Mouse (Mus musculus) forebrain, embryonic 16.5 days (tissue): ENCODE results near the gene Inpp5a. TPM values are rescaled to one million over a fixed set of nuclear protein-coding genes. Genes with fewer than 3 reads are reported as not detected.

Source experiments
- ATAC-seq: fragments of 200-750 bp; cut with Nextera tagmentation; 2 replicates; pipeline ENCODE4 v1.8.0; 2017; ENCODE audit warnings: mild to moderate bottlenecking, moderate library complexity
- H3K27ac ChIP-seq: fragments of 300-500 bp; sonication (generic); 2 replicates; pipeline ENCODE4 v1.5.1; 2014; ENCODE audit warnings: low read length, control low read depth
- H3K27me3 ChIP-seq: fragments of 300-500 bp; sonication (generic); replicated peaks from 2 replicates; pipeline ENCODE4 v1.6.1; 2014; ENCODE audit warnings: low read length; ENCODE audit not compliant: control insufficient read depth, insufficient read depth
- H3K36me3 ChIP-seq: fragments of 300-500 bp; sonication (generic); 2 replicates; pipeline ENCODE4 v1.6.1; 2014; ENCODE audit not compliant: control insufficient read depth, insufficient read depth
- H3K4me1 ChIP-seq: fragments of 300-500 bp; sonication (generic); replicated peaks from 2 replicates; pipeline ENCODE4 v1.6.1; 2014; ENCODE audit warnings: low read length; ENCODE audit not compliant: control insufficient read depth, insufficient read depth
- H3K4me2 ChIP-seq: fragments of 300-500 bp; sonication (generic); 2 replicates; pipeline ENCODE4 v1.6.1; 2014; ENCODE audit warnings: mild to moderate bottlenecking, low read length, control low read depth
- H3K4me3 ChIP-seq: fragments of 300-500 bp; sonication (generic); replicated peaks from 2 replicates; pipeline ENCODE4 v1.5.1; 2014; ENCODE audit warnings: mild to moderate bottlenecking, low read length, control low read depth
- H3K9ac ChIP-seq: fragments of 300-500 bp; sonication (generic); replicated peaks from 2 replicates; pipeline ENCODE4 v1.6.1; 2014; ENCODE audit warnings: low read depth, low read length, control low read depth
- H3K9me3 ChIP-seq: fragments of 300-500 bp; sonication (generic); 2 replicates; pipeline ENCODE4 v1.6.1; 2016; ENCODE audit warnings: low read length; ENCODE audit not compliant: control insufficient read depth
- WGBS: fragments of 180-500 bp; shearing (Covaris S2); extraction: QIAGEN DNeasy Blood & Tissue Kit; methylation state at CpG from one replicate; pipeline ENCODE4 v1.1.7; 2014; 5-methylcytosine and 5-hydroxymethylcytosine counted together
- polyA plus RNA-seq: library from polyadenylated mRNA; unstranded; fragments of >200 nt; fragmentation: Nextera tagmentation; extraction: Ambion mirVana; gene quantifications from 2 replicates; pipeline ENCODE4 v1.2.1, GENCODE M21; 2015

The Inpp5a gene
- polyA plus RNA-seq, 1 experiment from 2014 or later, result 11.2 TPM

DNA sequence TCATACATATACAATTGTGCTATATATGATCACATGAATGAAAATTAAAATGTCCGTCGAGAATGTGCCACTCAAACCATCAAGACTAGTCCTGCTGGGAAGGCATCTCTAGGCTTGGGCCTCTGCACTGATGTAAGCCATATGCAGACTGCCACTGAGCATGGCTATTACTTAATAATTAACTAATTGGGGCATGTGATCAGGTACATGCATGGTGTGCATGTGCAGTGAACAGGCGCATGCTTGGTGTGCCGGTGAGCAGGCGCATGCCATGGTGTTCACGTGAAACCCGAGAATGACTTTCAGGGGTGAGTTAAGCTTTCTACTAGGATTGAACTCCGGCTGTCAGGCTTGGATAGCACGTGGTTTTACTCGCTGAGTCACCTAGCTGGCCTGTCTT is 170.8 kb downstream of the Inpp5a start:
- no peak overlapping the region for H3K27ac ChIP-seq
- H3K4me1 ChIP-seq, result 0 out of 2 replicates have a peak, but pooled peaks cover 5% of the 10 kb centered on the region
- no peaks in the 10 kb centered on the region for H3K9me3 ChIP-seq
- H3K9ac ChIP-seq, result no peak overlapping the region
- 0 out of 2 replicates have a peak, but pooled peaks cover 3% of the 10 kb centered on the region for H3K27me3 ChIP-seq
- no peak overlapping the region for H3K4me3 ChIP-seq
- ATAC-seq, result no peak
- H3K4me2 ChIP-seq, result no peak overlapping the region
- no peaks in the 10 kb centered on the region for H3K36me3 ChIP-seq
- 90% methylated on average over 10 of the region's 10 CpGs for WGBS

DNA sequence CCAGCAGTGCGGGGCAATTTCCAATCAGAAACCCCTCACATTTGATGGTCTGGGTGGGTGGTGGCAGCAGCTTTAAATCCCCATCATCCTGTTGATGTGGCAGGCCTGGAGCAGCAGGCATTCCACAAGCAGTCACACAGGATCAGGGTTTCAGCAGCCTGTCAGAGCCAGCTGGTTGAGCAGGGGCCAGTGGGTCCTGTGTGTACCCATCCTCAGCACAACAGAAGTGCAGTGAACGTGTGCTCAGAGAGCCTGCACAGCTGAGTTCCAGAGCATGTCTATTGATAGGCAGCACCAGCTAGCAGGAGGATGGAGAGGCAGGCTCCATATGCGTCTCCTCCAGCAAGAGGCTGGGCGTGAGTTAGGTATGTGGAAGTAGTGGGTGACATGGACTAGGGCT is 174.5 kb downstream of the Inpp5a start:
- 76% methylated on average over 4 of the region's 4 CpGs for WGBS
- peaks cover 3% of the 10 kb centered on the region; the same call in 1 of the 2 replicates for H3K4me1 ChIP-seq
- H3K9ac ChIP-seq, result no peak overlapping the region
- no peaks in the 10 kb centered on the region for H3K27me3 ChIP-seq
- H3K4me3 ChIP-seq, result no peak overlapping the region
- H3K27ac ChIP-seq, result no peak overlapping the region
- no peak overlapping the region for H3K4me2 ChIP-seq
- no peaks in the 10 kb centered on the region for H3K36me3 ChIP-seq
- H3K9me3 ChIP-seq, result no peaks in the 10 kb centered on the region
- ATAC-seq, result no peak

DNA sequence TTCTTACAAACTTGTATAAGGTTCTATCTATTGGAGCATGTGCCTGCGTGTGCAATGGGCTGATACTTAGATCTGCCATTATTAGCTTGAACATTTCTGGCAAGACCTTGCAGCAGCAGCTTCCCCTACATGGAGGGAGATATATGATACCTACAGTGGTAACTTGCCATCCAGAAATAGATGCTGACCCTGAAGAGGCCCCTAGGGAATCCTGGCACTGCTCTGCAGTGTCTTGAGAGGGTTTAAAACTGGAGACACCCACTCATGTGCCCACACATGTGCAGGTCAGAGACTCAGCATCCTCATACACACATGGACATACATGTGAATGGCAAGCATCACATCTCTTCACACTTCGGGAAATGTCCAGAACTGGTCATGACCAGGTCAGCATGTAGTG is 175.3 kb downstream of the Inpp5a start:
- H3K27ac ChIP-seq, result no peak overlapping the region
- no peaks in the 10 kb centered on the region for H3K36me3 ChIP-seq
- H3K9ac ChIP-seq, result no peak overlapping the region
- H3K4me3 ChIP-seq, result no peak overlapping the region
- ATAC-seq, result no peak
- H3K4me2 ChIP-seq, result no peak overlapping the region
- H3K27me3 ChIP-seq, result no peaks in the 10 kb centered on the region
- peaks cover 3% of the 10 kb centered on the region; the same call in 1 of the 2 replicates for H3K4me1 ChIP-seq
- 92% methylated on average over 2 of the region's 2 CpGs for WGBS
- no peaks in the 10 kb centered on the region for H3K9me3 ChIP-seq

DNA sequence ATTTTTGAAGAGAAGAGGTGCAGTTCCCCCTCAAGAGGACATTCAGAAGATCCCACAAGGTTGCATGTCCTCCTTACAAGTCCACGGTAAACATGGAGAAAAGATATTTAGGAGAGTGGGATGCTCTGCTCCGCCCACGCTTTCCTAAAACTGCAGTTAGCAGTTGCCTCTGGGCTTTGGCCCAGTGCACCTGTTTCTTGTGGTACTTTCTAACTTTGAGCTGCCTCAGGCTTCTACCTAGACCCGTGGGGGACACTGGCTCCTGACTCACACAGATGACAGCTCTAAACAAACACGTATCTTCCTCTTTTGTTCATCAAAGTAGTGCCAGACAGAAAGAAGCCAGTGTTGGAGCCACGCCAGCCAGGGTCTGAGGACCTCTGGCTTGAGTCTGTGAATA is 177.1 kb downstream of the Inpp5a start:
- ATAC-seq, result no peak
- WGBS, result 72% methylated on average over 6 of the region's 6 CpGs
- H3K4me2 ChIP-seq, result no peak overlapping the region

DNA sequence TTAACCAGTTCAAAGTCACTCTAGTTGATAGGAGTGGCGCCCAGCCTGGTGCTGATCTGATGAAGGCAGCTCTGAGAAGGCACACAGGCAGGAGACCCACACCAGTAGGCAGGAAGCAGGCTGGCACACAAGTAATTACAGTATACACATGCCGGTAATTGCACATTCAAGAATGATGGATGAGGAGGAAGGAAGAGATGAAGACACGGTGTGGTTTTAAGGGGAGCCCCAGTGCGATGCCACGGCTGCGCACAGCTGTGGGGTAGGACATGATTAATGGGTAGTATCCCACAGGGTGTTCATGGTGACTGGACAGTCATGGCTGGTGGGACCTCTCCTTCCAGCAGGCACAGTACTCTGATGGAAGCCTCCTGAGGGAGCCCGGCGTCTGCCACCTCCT is 177.6 kb downstream of the Inpp5a start:
- ATAC-seq, result no peak
- Histone ChIP-seq H3K9ac (no peak overlapping the region), H3K27ac (no peak overlapping the region), H3K9me3 (no peaks in the 10 kb centered on the region), H3K4me3 (no peak overlapping the region), H3K27me3 (no peaks in the 10 kb centered on the region), H3K36me3 (no peaks in the 10 kb centered on the region), H3K4me2 (no peak overlapping the region), H3K4me1 (peaks cover 3% of the 10 kb centered on the region; the same call in 1 of the 2 replicates)
- 92% methylated on average over 8 of the region's 8 CpGs for WGBS

More for the DNA sequence above, 177.1 kb downstream of the Inpp5a start:
- no peaks in the 10 kb centered on the region for H3K36me3 ChIP-seq
- no peak overlapping the region for H3K4me3 ChIP-seq
- H3K27me3 ChIP-seq, result no peaks in the 10 kb centered on the region
- no peak overlapping the region for H3K9ac ChIP-seq
- peaks cover 3% of the 10 kb centered on the region; the same call in 1 of the 2 replicates for H3K4me1 ChIP-seq
- H3K27ac ChIP-seq, result no peak overlapping the region
- no peaks in the 10 kb centered on the region for H3K9me3 ChIP-seq

DNA sequence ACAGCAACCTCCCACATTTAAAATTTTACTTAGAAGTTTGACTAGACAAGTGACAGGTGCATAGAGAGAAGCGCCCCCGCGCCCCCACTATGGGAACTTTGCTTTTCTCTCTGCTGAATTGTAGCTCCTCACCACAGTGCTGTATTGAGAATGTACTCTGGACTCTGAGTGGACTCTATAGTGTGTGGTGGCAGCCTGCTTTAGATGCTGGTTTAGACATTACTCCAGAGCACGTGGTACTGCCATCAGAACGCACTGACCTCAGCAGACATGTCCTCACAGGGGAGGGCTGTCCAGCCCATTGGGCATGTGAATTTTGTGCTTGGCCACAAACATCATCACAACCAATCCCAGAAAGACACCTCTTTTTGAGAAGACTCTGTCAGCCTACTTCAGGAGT is 181.9 kb downstream of the Inpp5a start:
- no peaks in the 10 kb centered on the region for H3K9me3 ChIP-seq
- no peaks in the 10 kb centered on the region for H3K36me3 ChIP-seq
- H3K9ac ChIP-seq, result no peak overlapping the region
- peaks cover 3% of the 10 kb centered on the region; the same call in 1 of the 2 replicates for H3K4me1 ChIP-seq
- ATAC-seq, result no peak
- H3K4me2 ChIP-seq, result no peak overlapping the region
- no peak overlapping the region for H3K27ac ChIP-seq
- H3K4me3 ChIP-seq, result no peak overlapping the region
- WGBS, result 95% methylated on average over 5 of the region's 5 CpGs
- H3K27me3 ChIP-seq, result no peaks in the 10 kb centered on the region

DNA sequence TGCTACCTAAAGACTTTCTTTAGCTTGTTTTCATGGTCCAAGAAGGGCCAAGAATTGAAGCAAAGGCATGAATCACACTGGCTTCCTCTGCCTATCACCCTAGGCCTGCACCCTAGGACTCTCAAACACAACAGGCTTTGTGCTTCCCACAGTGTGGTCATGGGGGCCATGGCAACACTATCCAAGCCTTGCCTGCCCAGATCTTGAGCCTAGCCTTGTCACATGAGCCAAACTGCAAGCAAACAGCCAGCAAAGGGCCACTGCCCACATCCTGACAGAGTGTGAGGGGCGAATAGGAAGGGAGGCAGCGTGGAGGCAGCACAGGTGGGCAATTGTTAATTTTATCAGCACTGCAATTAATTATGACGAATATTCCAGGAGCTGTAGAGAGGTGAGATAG is 183.8 kb downstream of the Inpp5a start:
- no peak overlapping the region for H3K9ac ChIP-seq
- WGBS, result 88% methylated on average over 3 of the region's 3 CpGs

DNA sequence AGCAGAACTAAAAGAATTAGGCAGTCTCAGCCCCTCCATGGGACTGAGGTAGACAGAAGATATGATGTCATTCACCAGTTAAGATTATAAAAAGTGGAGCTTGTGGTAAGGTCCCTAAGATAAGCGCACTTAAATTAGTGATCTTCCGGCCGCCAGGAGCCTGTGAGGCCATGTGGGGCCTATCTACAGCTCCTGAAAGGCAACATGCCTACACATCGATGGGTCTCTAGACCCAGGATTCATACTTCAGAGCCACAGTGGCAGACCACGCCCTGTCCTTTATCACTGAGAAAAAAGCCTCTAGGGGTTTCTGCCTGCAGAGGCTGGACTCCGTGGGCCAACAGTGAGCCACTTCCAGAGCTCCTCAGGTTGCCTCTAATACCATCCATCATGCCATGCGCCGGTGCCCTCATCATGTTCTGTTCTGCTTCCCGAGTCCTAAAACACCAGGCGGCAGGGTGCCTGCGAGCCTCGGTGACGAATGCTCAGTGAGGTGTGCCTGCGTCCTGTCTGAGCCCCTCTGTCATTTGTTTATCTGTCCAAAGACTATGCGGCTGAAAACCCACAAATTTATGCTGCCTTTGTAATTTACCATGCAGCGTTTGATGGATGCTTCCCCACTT is 187.3 kb downstream of the Inpp5a start:
- H3K36me3 ChIP-seq, result no peaks in the 10 kb centered on the region
- H3K4me3 ChIP-seq, result no peak overlapping the region
- H3K9me3 ChIP-seq, result no peaks in the 10 kb centered on the region
- peaks cover under 1% of the 10 kb centered on the region for H3K4me1 ChIP-seq
- no peak overlapping the region for H3K4me2 ChIP-seq
- WGBS, result 90% methylated on average over 16 of the region's 16 CpGs
- H3K9ac ChIP-seq, result no peak overlapping the region
- ATAC-seq, result no peak
- H3K27ac ChIP-seq, result no peak overlapping the region
- H3K27me3 ChIP-seq, result peaks cover 27% of the 10 kb centered on the region

More for the DNA sequence above, 183.8 kb downstream of the Inpp5a start:
- ATAC-seq, result no peak
- Histone ChIP-seq H3K9me3 (no peaks in the 10 kb centered on the region), H3K4me2 (no peak overlapping the region), H3K4me3 (no peak overlapping the region), H3K36me3 (no peaks in the 10 kb centered on the region), H3K27me3 (no peaks in the 10 kb centered on the region; the same call in 1 of the 2 replicates), H3K4me1 (no peaks in the 10 kb centered on the region), H3K27ac (no peak overlapping the region)

DNA sequence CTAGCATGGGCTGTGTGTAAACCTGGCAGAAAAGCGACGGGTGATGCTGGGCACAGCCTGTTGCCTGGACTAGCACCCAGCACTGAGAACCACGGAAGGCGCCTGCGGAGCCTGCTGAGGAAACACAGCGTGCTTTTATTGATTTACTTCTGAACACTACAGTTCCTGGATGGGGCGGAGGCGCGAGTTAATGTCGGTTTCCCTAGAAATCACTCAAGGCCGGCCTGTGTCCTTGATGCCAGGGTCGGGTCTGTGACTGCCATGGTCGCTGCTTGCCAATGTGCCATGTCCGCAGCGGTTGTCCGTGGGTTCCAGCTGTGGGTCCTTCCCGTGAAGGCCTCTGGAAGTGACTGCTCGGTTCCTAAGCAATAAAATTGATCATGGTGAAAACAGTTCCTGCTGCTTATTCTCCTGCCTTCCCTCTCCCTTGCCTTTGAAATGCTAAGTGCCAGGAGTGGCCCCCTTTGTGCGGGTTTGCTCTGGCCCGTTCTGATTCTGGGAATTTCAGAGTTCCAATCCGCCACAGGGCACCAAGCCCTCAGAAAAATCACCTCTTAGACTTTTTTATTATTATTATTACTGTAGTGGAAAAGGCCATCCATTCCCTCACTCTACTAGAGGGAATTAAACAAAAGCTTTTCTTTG is 190.5 kb downstream of the Inpp5a start:
- peaks cover 55% of the 10 kb centered on the region for H3K27me3 ChIP-seq
- H3K4me1 ChIP-seq, result peaks cover 21% of the 10 kb centered on the region
- no peak for ATAC-seq
- no peak overlapping the region for H3K4me2 ChIP-seq
- H3K4me3 ChIP-seq, result no peak overlapping the region
- no peaks in the 10 kb centered on the region for H3K36me3 ChIP-seq
- 63% methylated on average over 21 of the region's 21 CpGs for WGBS
- no peaks in the 10 kb centered on the region for H3K9me3 ChIP-seq
- H3K9ac ChIP-seq, result no peak overlapping the region
- no peak overlapping the region for H3K27ac ChIP-seq
